Mouse (Mus musculus): Measurements from ENCODE around the gene Agap3.

- TF ChIP-seq CTCF (IDR thresholded peaks at IDR 0.05; ENCODE audit: insufficient read depth, low read depth, low read length) = peak; percentile 100
- TF ChIP-seq POLR2A (IDR thresholded peaks at IDR 0.05; ENCODE audit: insufficient read depth, low read depth, low read length) = no peak
Observed at GRCm38 (mm10) chr5:24530042-24530689, 78.2 kb downstream of the Agap3 start.

All from olfactory bulb, adult 2 months (tissue).